Mouse (Mus musculus) forebrain, embryonic 15.5 days (tissue): ENCODE results near the gene Sbno2. TPM values are rescaled to one million over a fixed set of nuclear protein-coding genes. Genes with fewer than 3 reads are reported as not detected.

ENCODE experiments used
- ATAC-seq: fragments of 200-750 bp; cut with Nextera tagmentation; replicated peaks from 2 replicates; pipeline ENCODE4 v1.8.0; 2017; ENCODE audit warnings: mild to moderate bottlenecking, moderate TSS enrichment, moderate library complexity
- H3K27ac ChIP-seq: fragments of 300-500 bp; sonication (generic); replicated peaks from 2 replicates; pipeline ENCODE4 v1.5.1; 2015; ENCODE audit warnings: mild to moderate bottlenecking, inconsistent platforms
- H3K27me3 ChIP-seq: fragments of 300-500 bp; sonication (generic); 2 replicates; pipeline ENCODE4 v1.6.1; 2015; ENCODE audit warnings: inconsistent platforms
- H3K36me3 ChIP-seq: fragments of 300-500 bp; sonication (generic); 2 replicates; pipeline ENCODE4 v1.6.1; 2015; ENCODE audit warnings: mild to moderate bottlenecking, inconsistent platforms
- H3K4me1 ChIP-seq: fragments of 300-500 bp; sonication (generic); 2 replicates; pipeline ENCODE4 v1.6.1; 2015; ENCODE audit warnings: inconsistent platforms
- H3K4me2 ChIP-seq: fragments of 300-500 bp; sonication (generic); replicated peaks from 2 replicates; pipeline ENCODE4 v1.6.1; 2015; ENCODE audit warnings: mild to moderate bottlenecking, inconsistent platforms
- H3K4me3 ChIP-seq: fragments of 300-500 bp; sonication (generic); 2 replicates; pipeline ENCODE4 v1.5.1; 2015; ENCODE audit warnings: mild to moderate bottlenecking, inconsistent platforms
- H3K9ac ChIP-seq: fragments of 300-500 bp; sonication (generic); replicated peaks from 2 replicates; pipeline ENCODE4 v1.6.1; 2015; ENCODE audit warnings: mild to moderate bottlenecking, inconsistent platforms
- H3K9me3 ChIP-seq: fragments of 300-500 bp; sonication (generic); 2 replicates; pipeline ENCODE4 v1.6.1; 2016; ENCODE audit warnings: inconsistent platforms
- WGBS: fragments of 180-500 bp; shearing (Covaris S2); methylation state at CpG from one replicate; pipeline ENCODE4 v1.1.7; 2015; ENCODE audit warnings: mixed read lengths; 5-methylcytosine and 5-hydroxymethylcytosine counted together
- polyA plus RNA-seq: library from polyadenylated mRNA; unstranded; fragments of >200 nt; fragmentation: Nextera tagmentation; extraction: Ambion mirVana; gene quantifications from 2 replicates; pipeline ENCODE4 v1.2.1, GENCODE M21; 2015

The Sbno2 gene
- polyA plus RNA-seq, 1 experiment from 2014 or later, result 13.4 TPM

- no peak overlapping the region for H3K27ac ChIP-seq
- WGBS, result 93% methylated on average over 5 of the region's 5 CpGs
- ATAC-seq, result no peak
- no peaks in the 10 kb centered on the region for H3K27me3 ChIP-seq
- H3K9me3 ChIP-seq, result no peaks in the 10 kb centered on the region
- 0 out of 2 replicates have a peak, but pooled peaks cover 4% of the 10 kb centered on the region for H3K4me1 ChIP-seq
- no peak overlapping the region for H3K4me3 ChIP-seq
- H3K36me3 ChIP-seq, result no peaks in the 10 kb centered on the region
- no peak overlapping the region for H3K9ac ChIP-seq
- no peak overlapping the region for H3K4me2 ChIP-seq
These were observed 9.8 kb downstream of the Sbno2 start for GRCm38 (mm10) chr10:80095547-80095946.

- WGBS, result 82% methylated on average over 3 of the region's 3 CpGs
- Histone ChIP-seq H3K4me1 (0 out of 2 replicates have a peak, but pooled peaks cover 4% of the 10 kb centered on the region), H3K9ac (no peak overlapping the region), H3K27ac (no peak overlapping the region), H3K4me2 (no peak overlapping the region), H3K27me3 (no peaks in the 10 kb centered on the region), H3K36me3 (no peaks in the 10 kb centered on the region), H3K4me3 (no peak overlapping the region), H3K9me3 (no peaks in the 10 kb centered on the region)
- ATAC-seq, result no peak
These were observed 10.7 kb downstream of the Sbno2 start for GRCm38 (mm10) chr10:80094684-80095083.

GRCm38 (mm10) chr10:80094085-80094484, 11.3 kb downstream of the Sbno2 start:
- Histone ChIP-seq H3K4me1 (0 out of 2 replicates have a peak, but pooled peaks cover 4% of the 10 kb centered on the region), H3K9ac (no peak overlapping the region), H3K27me3 (no peaks in the 10 kb centered on the region), H3K4me2 (no peak overlapping the region), H3K4me3 (no peak overlapping the region), H3K9me3 (no peaks in the 10 kb centered on the region), H3K27ac (no peak overlapping the region), H3K36me3 (no peaks in the 10 kb centered on the region)
- WGBS, result 86% methylated on average over 6 of the region's 6 CpGs
- ATAC-seq, result no peak

GRCm38 (mm10) chr10:80092690-80093089, 12.7 kb downstream of the Sbno2 start:
- Histone ChIP-seq H3K4me2 (no peak overlapping the region), H3K36me3 (no peaks in the 10 kb centered on the region), H3K4me1 (0 out of 2 replicates have a peak, but pooled peaks cover 4% of the 10 kb centered on the region), H3K9me3 (no peaks in the 10 kb centered on the region), H3K4me3 (no peak overlapping the region), H3K27me3 (no peaks in the 10 kb centered on the region), H3K27ac (no peak overlapping the region), H3K9ac (no peak overlapping the region)
- 79% methylated on average over 5 of the region's 5 CpGs for WGBS
- ATAC-seq, result no peak

GRCm38 (mm10) chr10:80091527-80091926, 13.8 kb downstream of the Sbno2 start:
- no peak overlapping the region for H3K9ac ChIP-seq
- no peak for ATAC-seq
- H3K4me1 ChIP-seq, result no peaks in the 10 kb centered on the region
- H3K27me3 ChIP-seq, result no peaks in the 10 kb centered on the region
- no peak overlapping the region for H3K27ac ChIP-seq
- 98% methylated on average over 6 of the region's 6 CpGs for WGBS
- H3K9me3 ChIP-seq, result no peaks in the 10 kb centered on the region
- no peak overlapping the region for H3K4me3 ChIP-seq
- H3K4me2 ChIP-seq, result no peak overlapping the region
- no peaks in the 10 kb centered on the region for H3K36me3 ChIP-seq

- H3K4me2 ChIP-seq, result no peak overlapping the region
- H3K9me3 ChIP-seq, result no peaks in the 10 kb centered on the region
- 46% methylated on average over 4 of the region's 4 CpGs for WGBS
- H3K27ac ChIP-seq, result no peak overlapping the region
- peaks cover 10% of the 10 kb centered on the region for H3K4me1 ChIP-seq
- ATAC-seq, result no peak
- no peak overlapping the region for H3K9ac ChIP-seq
- no peaks in the 10 kb centered on the region for H3K27me3 ChIP-seq
- H3K4me3 ChIP-seq, result no peak overlapping the region
- peaks cover 4% of the 10 kb centered on the region; the same call in 1 of the 2 replicates for H3K36me3 ChIP-seq
These were observed 16.2 kb downstream of the Sbno2 start for GRCm38 (mm10) chr10:80089146-80089545.

GRCm38 (mm10) chr10:80087483-80087882, 17.9 kb downstream of the Sbno2 start:
- H3K4me2 ChIP-seq, result no peak overlapping the region
- 95% methylated on average over 8 of the region's 8 CpGs for WGBS
- H3K9ac ChIP-seq, result no peak overlapping the region
- no peaks in the 10 kb centered on the region for H3K9me3 ChIP-seq
- H3K27ac ChIP-seq, result no peak overlapping the region
- H3K27me3 ChIP-seq, result no peaks in the 10 kb centered on the region
- H3K36me3 ChIP-seq, result peaks cover 5% of the 10 kb centered on the region; the same call in 1 of the 2 replicates
- H3K4me1 ChIP-seq, result peaks cover 10% of the 10 kb centered on the region
- no peak for ATAC-seq
- no peak overlapping the region for H3K4me3 ChIP-seq

GRCm38 (mm10) chr10:80086847-80087246, 18.5 kb downstream of the Sbno2 start:
- Histone ChIP-seq H3K4me3 (no peak overlapping the region), H3K4me2 (no peak overlapping the region), H3K9ac (no peak overlapping the region), H3K27ac (no peak overlapping the region), H3K36me3 (peaks cover 11% of the 10 kb centered on the region; the same call in 1 of the 2 replicates), H3K27me3 (no peaks in the 10 kb centered on the region), H3K4me1 (peaks cover 10% of the 10 kb centered on the region), H3K9me3 (no peaks in the 10 kb centered on the region)
- 73% methylated on average over 3 of the region's 3 CpGs for WGBS
- no peak for ATAC-seq

GRCm38 (mm10) chr10:80084817-80085487, 20.4 kb downstream of the Sbno2 start:
- no peak overlapping the region for H3K4me3 ChIP-seq
- no peak for ATAC-seq
- H3K27ac ChIP-seq, result peak overlapping the region; percentile 27; the same call in 1 of the 2 replicates
- H3K4me2 ChIP-seq, result no peak overlapping the region
- no peaks in the 10 kb centered on the region for H3K9me3 ChIP-seq
- peaks cover 10% of the 10 kb centered on the region for H3K4me1 ChIP-seq
- H3K9ac ChIP-seq, result no peak overlapping the region
- 56% methylated on average over 9 of the region's 9 CpGs for WGBS
- H3K36me3 ChIP-seq, result peaks cover 27% of the 10 kb centered on the region
- no peaks in the 10 kb centered on the region for H3K27me3 ChIP-seq

GRCm38 (mm10) chr10:80081075-80081474, 24.3 kb downstream of the Sbno2 start:
- H3K9me3 ChIP-seq, result no peaks in the 10 kb centered on the region
- H3K4me1 ChIP-seq, result peaks cover 10% of the 10 kb centered on the region
- H3K36me3 ChIP-seq, result peaks cover 32% of the 10 kb centered on the region
- H3K27ac ChIP-seq, result no peak overlapping the region
- no peak overlapping the region for H3K4me3 ChIP-seq
- 89% methylated on average over 3 of the region's 3 CpGs for WGBS
- H3K4me2 ChIP-seq, result no peak overlapping the region
- H3K27me3 ChIP-seq, result no peaks in the 10 kb centered on the region
- H3K9ac ChIP-seq, result no peak overlapping the region
- no peak for ATAC-seq

- no peak overlapping the region for H3K4me2 ChIP-seq
- H3K27me3 ChIP-seq, result no peaks in the 10 kb centered on the region
- H3K4me3 ChIP-seq, result no peak overlapping the region
- no peaks in the 10 kb centered on the region for H3K9me3 ChIP-seq
- WGBS, result 88% methylated on average over 16 of the region's 16 CpGs
- no peak overlapping the region for H3K27ac ChIP-seq
- peaks cover 10% of the 10 kb centered on the region for H3K4me1 ChIP-seq
- H3K9ac ChIP-seq, result no peak overlapping the region
- H3K36me3 ChIP-seq, result peaks cover 32% of the 10 kb centered on the region
- no peak for ATAC-seq
These were observed 24.8 kb downstream of the Sbno2 start for GRCm38 (mm10) chr10:80080396-80081070.

- H3K4me2 ChIP-seq, result no peak overlapping the region
- no peak overlapping the region for H3K27ac ChIP-seq
- H3K9ac ChIP-seq, result no peak overlapping the region
- H3K4me1 ChIP-seq, result no peaks in the 10 kb centered on the region
- WGBS, result 76% methylated on average over 1 of the region's 1 CpGs
- H3K36me3 ChIP-seq, result peaks cover 27% of the 10 kb centered on the region
- no peaks in the 10 kb centered on the region for H3K9me3 ChIP-seq
- no peaks in the 10 kb centered on the region for H3K27me3 ChIP-seq
- no peak for ATAC-seq
- H3K4me3 ChIP-seq, result no peak overlapping the region
These were observed 27.0 kb downstream of the Sbno2 start for GRCm38 (mm10) chr10:80078366-80078765.
